Comparison of ENCODE assay signal across 18 mouse cellular contexts in the genomic region with DNA sequence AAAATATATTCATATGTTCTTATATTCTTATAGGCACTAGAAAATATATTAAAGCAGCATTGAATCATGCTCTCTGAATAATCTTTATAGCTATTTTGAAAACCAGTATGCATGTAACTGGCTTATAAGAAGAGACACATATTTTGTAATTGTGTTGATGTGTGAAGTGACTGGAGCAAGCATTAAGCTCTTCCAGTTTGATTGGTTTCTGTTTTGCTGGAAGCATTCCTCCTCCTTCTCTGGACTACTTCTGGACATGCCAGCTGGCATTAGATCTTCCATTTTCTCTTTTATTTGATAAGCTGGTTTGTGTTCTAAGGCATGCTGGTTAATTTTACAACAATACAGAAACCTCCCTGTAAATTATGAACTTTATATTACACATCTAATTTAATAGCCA.
"Had no signal": no experiment of that assay in that cellular context is flagged by ENCODE, and none has a peak within 500 bp of the region (broad histone marks: within the 10 kb centered on the region; RNA-seq: fewer than 3 reads in every experiment).

No protein-coding gene starts in this region.

- ATAC-seq: midbrain, embryonic 16.5 days had no signal

- H3K4me1 ChIP-seq: midbrain, embryonic 10.5 days had no signal

- DNase-seq: lung, adult 2 months; lung, postnatal 14 days; lung, postnatal 4 days; midbrain, embryonic 14.5 days; retina, postnatal 1 day; right cerebral cortex, adult 18-20 months; right cerebral cortex, postnatal 25 days; right cerebral cortex, postnatal 4 days; spleen, adult 18-20 months; thymus, adult 18-20 months; thymus, postnatal 14 days; thymus, postnatal 36 days had no signal

- H3K27me3 ChIP-seq: midbrain, embryonic 12.5 days; neural tube, embryonic 13.5 days; neural tube, embryonic 15.5 days had no signal

- H3K4me2 ChIP-seq: midbrain, embryonic 12.5 days; neural tube, embryonic 13.5 days; neural tube, embryonic 15.5 days had no signal

- H3K4me3 ChIP-seq: midbrain, embryonic 10.5 days; midbrain, embryonic 12.5 days; myocyte; neural tube, embryonic 13.5 days; neural tube, embryonic 15.5 days had no signal

- H3K27ac ChIP-seq: midbrain, embryonic 10.5 days; midbrain, embryonic 12.5 days; neural tube, embryonic 13.5 days; neural tube, embryonic 15.5 days had no signal

- H3K36me3 ChIP-seq: midbrain, embryonic 10.5 days; midbrain, embryonic 12.5 days; neural tube, embryonic 13.5 days; neural tube, embryonic 15.5 days had no signal

- H3K9ac ChIP-seq: midbrain, embryonic 12.5 days; neural tube, embryonic 13.5 days; neural tube, embryonic 15.5 days had no signal

- H3K9me3 ChIP-seq: midbrain, embryonic 10.5 days; midbrain, embryonic 12.5 days; neural tube, embryonic 13.5 days; neural tube, embryonic 15.5 days had no signal
